Mouse (Mus musculus) intestine, postnatal 0 days (tissue): ENCODE results near the gene Nf1. TPM values are rescaled to one million over a fixed set of nuclear protein-coding genes. Genes with fewer than 3 reads are reported as not detected.

Source experiments
- ATAC-seq: fragments of 200-750 bp; cut with Nextera tagmentation; 2 replicates; pipeline ENCODE4 v1.8.0; 2017; ENCODE audit warnings: mild to moderate bottlenecking, moderate TSS enrichment, moderate library complexity
- H3K27ac ChIP-seq: fragments of 300-500 bp; sonication (generic); 2 replicates; pipeline ENCODE4 v1.5.1; 2014; ENCODE audit warnings: mild to moderate bottlenecking, low read depth, low read length, moderate library complexity
- H3K27me3 ChIP-seq: fragments of 300-500 bp; sonication (generic); replicated peaks from 2 replicates; pipeline ENCODE4 v1.6.1; 2014; ENCODE audit warnings: low read length, mixed read lengths; ENCODE audit not compliant: control insufficient read depth, insufficient read depth
- H3K36me3 ChIP-seq: fragments of 300-500 bp; sonication (generic); 2 replicates; pipeline ENCODE4 v1.6.1; 2014; ENCODE audit warnings: mild to moderate bottlenecking, moderate library complexity; ENCODE audit not compliant: control insufficient read depth, insufficient read depth
- H3K4me1 ChIP-seq: fragments of 300-500 bp; sonication (generic); replicated peaks from 2 replicates; pipeline ENCODE4 v1.6.1; 2014; ENCODE audit warnings: antibody characterized with exemption, low read length, mixed read lengths; ENCODE audit not compliant: control insufficient read depth, insufficient read depth
- H3K4me2 ChIP-seq: fragments of 300-500 bp; sonication (generic); replicated peaks from 2 replicates; pipeline ENCODE4 v1.6.1; 2014; ENCODE audit warnings: low read depth, mild to moderate bottlenecking, moderate library complexity
- H3K4me3 ChIP-seq: fragments of 300-500 bp; sonication (generic); 2 replicates; pipeline ENCODE4 v1.5.1; 2014; ENCODE audit warnings: low read depth, low read length
- H3K9ac ChIP-seq: fragments of 300-500 bp; sonication (generic); 2 replicates; pipeline ENCODE4 v1.6.1; 2014; ENCODE audit warnings: mild to moderate bottlenecking, low read depth, low read length
- H3K9me3 ChIP-seq: fragments of 300-500 bp; sonication (generic); 2 replicates; pipeline ENCODE4 v1.6.1; 2016; ENCODE audit warnings: mixed run types; ENCODE audit not compliant: control insufficient read depth
- CTCF ChIP-seq: sonication (generic); IDR thresholded peaks from 2 replicates; pipeline ENCODE4 v1.5.1; 2016; ENCODE audit warnings: low read depth, mild to moderate bottlenecking, control low read depth, antibody characterized with exemption, moderate library complexity
- WGBS: fragments of 180-500 bp; shearing (Covaris S2); extraction: QIAGEN DNeasy Blood & Tissue Kit; methylation state at CpG from one replicate; pipeline ENCODE4 v1.1.7; 2014; 5-methylcytosine and 5-hydroxymethylcytosine counted together
- polyA plus RNA-seq: library from polyadenylated mRNA; unstranded; fragments of >200 nt; fragmentation: Nextera tagmentation; extraction: Ambion mirVana; gene quantifications from 2 replicates; pipeline ENCODE4 v1.2.1, GENCODE M21; 2015

Nf1 gene
- polyA plus RNA-seq, 1 experiment from 2014 or later, result 6.3 TPM

- Histone ChIP-seq H3K27ac (peak overlapping the region; percentile 73), H3K36me3 (no peaks in the 10 kb centered on the region), H3K4me1 (peaks cover 14% of the 10 kb centered on the region), H3K9me3 (no peaks in the 10 kb centered on the region), H3K9ac (no peak overlapping the region), H3K27me3 (no peaks in the 10 kb centered on the region), H3K4me3 (no peak overlapping the region), H3K4me2 (no peak overlapping the region)
- no peak for TF ChIP-seq CTCF
- WGBS, result 50% methylated on average over 7 of the region's 7 CpGs
- no peak for ATAC-seq
Observed at GRCm38 (mm10) chr11:79306510-79306909, 33.0 kb upstream of the Nf1 start.

GRCm38 (mm10) chr11:79306996-79307395 lies 32.5 kb upstream of the Nf1 start:
- no peak overlapping the region for H3K4me3 ChIP-seq
- H3K27me3 ChIP-seq, result no peaks in the 10 kb centered on the region
- H3K27ac ChIP-seq, result peak overlapping the region; percentile 73; the same call in 1 of the 2 replicates
- no peak for ATAC-seq
- 20% methylated on average over 10 of the region's 10 CpGs for WGBS
- no peak overlapping the region for H3K4me2 ChIP-seq
- H3K36me3 ChIP-seq, result no peaks in the 10 kb centered on the region
- H3K9ac ChIP-seq, result no peak overlapping the region
- no peak for TF ChIP-seq CTCF
- H3K4me1 ChIP-seq, result peaks cover 14% of the 10 kb centered on the region
- H3K9me3 ChIP-seq, result no peaks in the 10 kb centered on the region

GRCm38 (mm10) chr11:79307560-79308200 lies 31.8 kb upstream of the Nf1 start:
- Histone ChIP-seq H3K27me3 (no peaks in the 10 kb centered on the region), H3K4me3 (no peak overlapping the region), H3K9ac (no peak overlapping the region), H3K4me1 (peaks cover 14% of the 10 kb centered on the region), H3K27ac (peak overlapping the region; percentile 73; the same call in 1 of the 2 replicates), H3K36me3 (no peaks in the 10 kb centered on the region), H3K9me3 (no peaks in the 10 kb centered on the region), H3K4me2 (no peak overlapping the region)
- WGBS, result 66% methylated on average over 9 of the region's 9 CpGs
- no peak for TF ChIP-seq CTCF
- ATAC-seq, result no peak

GRCm38 (mm10) chr11:79310467-79310866 lies 29.0 kb upstream of the Nf1 start:
- H3K4me3 ChIP-seq, result no peak overlapping the region
- H3K9ac ChIP-seq, result no peak overlapping the region
- H3K4me1 ChIP-seq, result peaks cover 14% of the 10 kb centered on the region
- H3K9me3 ChIP-seq, result no peaks in the 10 kb centered on the region
- no peaks in the 10 kb centered on the region for H3K36me3 ChIP-seq
- no peak overlapping the region for H3K4me2 ChIP-seq
- H3K27me3 ChIP-seq, result no peaks in the 10 kb centered on the region
- no peak for TF ChIP-seq CTCF
- no peak overlapping the region for H3K27ac ChIP-seq
- 70% methylated on average over 5 of the region's 5 CpGs for WGBS
- no peak for ATAC-seq

GRCm38 (mm10) chr11:79316807-79317345 lies 22.6 kb upstream of the Nf1 start:
- H3K27ac ChIP-seq, result no peak overlapping the region
- no peaks in the 10 kb centered on the region for H3K9me3 ChIP-seq
- no peaks in the 10 kb centered on the region for H3K27me3 ChIP-seq
- H3K4me2 ChIP-seq, result no peak overlapping the region
- no peak overlapping the region for H3K4me3 ChIP-seq
- no peak overlapping the region for H3K9ac ChIP-seq
- ATAC-seq, result no peak
- 86% methylated on average over 8 of the region's 8 CpGs for WGBS
- no peaks in the 10 kb centered on the region for H3K36me3 ChIP-seq
- H3K4me1 ChIP-seq, result no peaks in the 10 kb centered on the region
- no peak for TF ChIP-seq CTCF

GRCm38 (mm10) chr11:79319807-79320206 lies 19.7 kb upstream of the Nf1 start:
- H3K4me3 ChIP-seq, result no peak overlapping the region

More at GRCm38 (mm10) chr11:79319807-79320206, 19.7 kb upstream of the Nf1 start:
- no peak for TF ChIP-seq CTCF
- Histone ChIP-seq H3K4me1 (no peaks in the 10 kb centered on the region), H3K9me3 (no peaks in the 10 kb centered on the region), H3K4me2 (no peak overlapping the region), H3K36me3 (no peaks in the 10 kb centered on the region), H3K27ac (no peak overlapping the region), H3K27me3 (no peaks in the 10 kb centered on the region), H3K9ac (no peak overlapping the region)
- 40% methylated on average over 7 of the region's 7 CpGs for WGBS
- ATAC-seq, result no peak
